Mouse (Mus musculus): ENCODE data around the gene Gas8.
"Not testable (repeated sequence)": the region's sequence is repeated elsewhere in the genome, so short reads cannot be mapped to it uniquely, and the experiment has no call there.

Gene Gas8

GRCm38 (mm10) chr8:123518667-123519066 is at the start of gene Gas8:
Gene Gas8 (plus strand): TSS chr8:123518834.
- peak; percentile 86 for DNase-seq (ENCODE audit: low read depth, low spot score)

- not testable (repeated sequence) for DNase-seq (ENCODE audit: low read depth, low spot score)
Measured at GRCm38 (mm10) chr8:123472991-123473390, 45.6 kb upstream of the Gas8 start.

GRCm38 (mm10) chr8:123474549-123474948 is 44.1 kb upstream of the Gas8 start:
- not testable (repeated sequence) for DNase-seq (ENCODE audit: low read depth, low spot score)

GRCm38 (mm10) chr8:123476911-123477736 is 41.5 kb upstream of the Gas8 start:
- no peak for DNase-seq (ENCODE audit: low read depth, low spot score)

- peak; percentile 78 for DNase-seq (ENCODE audit: low read depth, low spot score)
Measured at GRCm38 (mm10) chr8:123477737-123478258, 40.8 kb upstream of the Gas8 start, which contains the start of gene Afg3l1. Gene Afg3l1 (plus strand): TSS chr8:123477903.

GRCm38 (mm10) chr8:123478456-123479218 is 40.0 kb upstream of the Gas8 start:
- DNase-seq (ENCODE audit: low read depth, low spot score): peak; percentile 11

- no peak for DNase-seq (ENCODE audit: low read depth, low spot score)
Measured at GRCm38 (mm10) chr8:123482627-123483026, 36.0 kb upstream of the Gas8 start.

GRCm38 (mm10) chr8:123491280-123492075 is 27.2 kb upstream of the Gas8 start:
- DNase-seq (ENCODE audit: low read depth, low spot score): no peak

- DNase-seq (ENCODE audit: low read depth, low spot score): no peak
Measured at GRCm38 (mm10) chr8:123492898-123493297, 25.7 kb upstream of the Gas8 start.

- DNase-seq (ENCODE audit: low read depth, low spot score): no peak
Measured at GRCm38 (mm10) chr8:123497699-123498098, 20.9 kb upstream of the Gas8 start.

- no peak for DNase-seq (ENCODE audit: low read depth, low spot score)
Measured at GRCm38 (mm10) chr8:123498963-123499362, 19.7 kb upstream of the Gas8 start.

GRCm38 (mm10) chr8:123499556-123499955 is 19.1 kb upstream of the Gas8 start:
- no peak for DNase-seq (ENCODE audit: low read depth, low spot score)

GRCm38 (mm10) chr8:123502192-123502591 is 16.4 kb upstream of the Gas8 start:
- DNase-seq (ENCODE audit: low read depth, low spot score): no peak

GRCm38 (mm10) chr8:123503801-123504467 is 14.7 kb upstream of the Gas8 start:
- no peak for DNase-seq (ENCODE audit: low read depth, low spot score)

- no peak for DNase-seq (ENCODE audit: low read depth, low spot score)
Measured at GRCm38 (mm10) chr8:123504591-123505195, 13.9 kb upstream of the Gas8 start.

GRCm38 (mm10) chr8:123505267-123505666 is 13.4 kb upstream of the Gas8 start:
- DNase-seq (ENCODE audit: low read depth, low spot score): no peak

GRCm38 (mm10) chr8:123505695-123506094 is 12.9 kb upstream of the Gas8 start:
- DNase-seq (ENCODE audit: low read depth, low spot score): no peak

GRCm38 (mm10) chr8:123507153-123507552 is 11.5 kb upstream of the Gas8 start:
- DNase-seq (ENCODE audit: low read depth, low spot score): no peak

GRCm38 (mm10) chr8:123510819-123511218 is 7.8 kb upstream of the Gas8 start:
- DNase-seq (ENCODE audit: low read depth, low spot score): no peak

GRCm38 (mm10) chr8:123514136-123514535 is 4.5 kb upstream of the Gas8 start:
- DNase-seq (ENCODE audit: low read depth, low spot score): no peak
